ENCODE assay signal across 9 mouse cellular contexts in the genomic region with DNA sequence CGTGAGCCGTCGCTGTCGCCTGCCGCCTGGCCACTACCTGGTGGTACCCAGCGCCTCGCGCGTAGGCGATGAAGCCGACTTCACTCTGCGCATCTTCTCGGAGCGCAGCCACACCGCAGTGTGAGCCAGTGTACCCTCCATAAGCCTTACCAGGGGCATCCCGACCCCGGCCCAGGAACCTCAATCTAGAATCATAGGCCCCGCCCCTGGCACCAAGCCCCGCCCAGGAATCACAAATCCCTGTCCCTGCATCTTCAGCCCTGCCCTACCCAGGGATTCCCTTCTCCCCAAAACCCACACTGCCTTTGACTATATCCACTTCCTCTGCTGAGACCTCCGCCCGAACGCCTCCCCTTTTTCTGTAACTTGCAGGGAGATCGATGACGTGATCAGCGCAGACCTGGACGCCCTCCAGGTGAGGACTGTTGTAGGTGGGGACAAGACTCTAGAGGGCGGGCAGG. TPM values are rescaled to one million over a fixed set of nuclear protein-coding genes. Genes with fewer than 3 reads are reported as not detected.
DNase-seq lines count a peak whose midpoint lies in the region; ATAC-seq lines count a peak whose summit lies in the region.
"Had no signal": no experiment of that assay in that cellular context is flagged by ENCODE, and none has a peak within 500 bp of the region (broad histone marks: within the 10 kb centered on the region; RNA-seq: fewer than 3 reads in every experiment).

No protein-coding gene starts in this region.

- H3K9ac ChIP-seq in forebrain, embryonic 16.5 days (replicated peaks; ENCODE audit: low read depth, low read length), result peak overlapping the region; percentile 51
- H3K9ac ChIP-seq in liver, embryonic 16.5 days (ENCODE audit: low read depth, low read length), result no peak overlapping the region

- peaks cover 20% of the 10 kb centered on the region for H3K4me1 ChIP-seq in heart, embryonic 10.5 days
- peaks cover 9% of the 10 kb centered on the region for H3K4me1 ChIP-seq in forebrain, embryonic 16.5 days (replicated peaks; ENCODE audit: control insufficient read depth, insufficient read depth, low read length)
- peaks cover 5% of the 10 kb centered on the region for H3K4me1 ChIP-seq in liver, embryonic 16.5 days (ENCODE audit: control insufficient read depth, low read depth, low read length)

- WGBS in heart, embryonic 10.5 days, result 3% methylated on average over 27 of the region's 27 CpGs
- 1% methylated on average over 27 of the region's 27 CpGs for WGBS in forebrain, embryonic 16.5 days
- 3% methylated on average over 27 of the region's 27 CpGs for WGBS in liver, embryonic 16.5 days (ENCODE audit: insufficient replicate concordance)

- peak overlapping the region; percentile 54 for H3K4me3 ChIP-seq in heart, embryonic 10.5 days
- peak overlapping the region; percentile 42 for H3K4me3 ChIP-seq in forebrain, embryonic 16.5 days (replicated peaks; ENCODE audit: low read length)
- 0 out of 2 replicates have a peak overlapping the region, but pooled peaks have one; percentile 3 for H3K4me3 ChIP-seq in liver, embryonic 16.5 days (ENCODE audit: low read depth, low read length)

- ATAC-seq in forebrain, embryonic 16.5 days, result peak; percentile 37; the same call in 1 of the 2 replicates
- ATAC-seq in liver, embryonic 16.5 days (ENCODE audit: low read depth), result no peak
- ATAC-seq: Patski had no signal

- H3K9me3 ChIP-seq in heart, embryonic 10.5 days, result no peaks in the 10 kb centered on the region
- no peaks in the 10 kb centered on the region for H3K9me3 ChIP-seq in forebrain, embryonic 16.5 days (ENCODE audit: control insufficient read depth, low read length)
- no peaks in the 10 kb centered on the region for H3K9me3 ChIP-seq in liver, embryonic 16.5 days (replicated peaks; ENCODE audit: control insufficient read depth, low read length)

- peaks cover 60% of the 10 kb centered on the region for H3K27me3 ChIP-seq in heart, embryonic 10.5 days (ENCODE audit: insufficient read depth, poor library complexity, severe bottlenecking)
- H3K27me3 ChIP-seq in forebrain, embryonic 16.5 days (replicated peaks; ENCODE audit: control insufficient read depth, insufficient read depth, low read length), result peaks cover 21% of the 10 kb centered on the region
- H3K27me3 ChIP-seq in liver, embryonic 16.5 days (ENCODE audit: control insufficient read depth, insufficient read depth, low read depth, low read length), result peaks cover 38% of the 10 kb centered on the region
- H3K27me3 ChIP-seq: Patski had no signal

- peak overlapping the region; percentile 12; the same call in 1 of the 2 replicates for H3K27ac ChIP-seq in heart, embryonic 10.5 days
- no peak overlapping the region for H3K27ac ChIP-seq in forebrain, embryonic 16.5 days (ENCODE audit: low read length)
- no peak overlapping the region for H3K27ac ChIP-seq in liver, embryonic 16.5 days (ENCODE audit: low read length)

- no peak for DNase-seq in heart, embryonic 10.5 days (ENCODE audit: low spot score)
- DNase-seq in heart, adult 9 months (ENCODE audit: low spot score in 2 of 2), result no peak
- peak; percentile 46 for DNase-seq in Muller cell, postnatal 12 days (ENCODE audit: inconsistent ontology term)
- no peak for DNase-seq in left cerebral cortex, postnatal 36 days (ENCODE audit: low spot score in 2 of 2)
- no peak for DNase-seq in gastrocnemius, adult 18-20 months (ENCODE audit: low spot score)
- no peak for DNase-seq in spleen, postnatal 14 days (ENCODE audit: low spot score in 2 of 2)

- H3K4me2 ChIP-seq in forebrain, embryonic 16.5 days (ENCODE audit: low read length), result peak overlapping the region; percentile 65
- H3K4me2 ChIP-seq in liver, embryonic 16.5 days (ENCODE audit: low read depth, low read length), result peak overlapping the region; percentile 27; the same call in 1 of the 2 replicates

- peaks cover 41% of the 10 kb centered on the region for H3K36me3 ChIP-seq in heart, embryonic 10.5 days
- peaks cover 9% of the 10 kb centered on the region for H3K36me3 ChIP-seq in forebrain, embryonic 16.5 days (ENCODE audit: control insufficient read depth, insufficient read depth)
- peaks cover 9% of the 10 kb centered on the region for H3K36me3 ChIP-seq in liver, embryonic 16.5 days (ENCODE audit: control insufficient read depth, insufficient read depth)

- intact Hi-C loops in left cerebral cortex, postnatal 36 days (cut with DNase I), result no loop called here

RNA-seq across cellular contexts. Expression of gene Capn12, which starts 7.5 kb away (rescaled TPM):
- polyA plus RNA-seq in heart, embryonic 10.5 days (2016; fragmentation: Nextera tagmentation; extraction: Ambion mirVana), result 0.20 and 0.34 TPM in 2 replicates
- 0.27 and 0.81 TPM in 2 replicates for polyA plus RNA-seq in forebrain, embryonic 16.5 days (2015; fragmentation: Nextera tagmentation; extraction: Ambion mirVana)
- polyA plus RNA-seq in liver, embryonic 16.5 days (2015; fragmentation: Nextera tagmentation; extraction: Ambion mirVana), result 0.09 and 0.12 TPM in 2 replicates
- total RNA-seq in left cerebral cortex, postnatal 36 days (2021), result 1 to 10 TPM in 1 of 2 experiments, under 1 TPM in 1; 0.72 to 1.4 TPM
- under 1 TPM; 0.09 TPM for total RNA-seq in gastrocnemius, adult 18-20 months (2021)

RNA-seq across cellular contexts. Expression of gene Lgals7, which starts 25.1 kb away (rescaled TPM):
- polyA plus RNA-seq in heart, embryonic 10.5 days (2016; fragmentation: Nextera tagmentation; extraction: Ambion mirVana), result 0.24 and 0.81 TPM in 2 replicates
- polyA plus RNA-seq in forebrain, embryonic 16.5 days (2015; fragmentation: Nextera tagmentation; extraction: Ambion mirVana), result 1.7 and 2.9 TPM in 2 replicates
- polyA plus RNA-seq in liver, embryonic 16.5 days (2015; fragmentation: Nextera tagmentation; extraction: Ambion mirVana), result 0.16 and 0.19 TPM in 2 replicates
- total RNA-seq in left cerebral cortex, postnatal 36 days (2021), result not detected
- under 1 TPM in 1 of 2 experiments, not detected in 1; 0.66 TPM for total RNA-seq in gastrocnemius, adult 18-20 months (2021)

RNA-seq across cellular contexts. Expression of gene Lgals4, which starts 55.1 kb away (rescaled TPM):
- 2.8 and 3.6 TPM in 2 replicates for polyA plus RNA-seq in heart, embryonic 10.5 days (2016; fragmentation: Nextera tagmentation; extraction: Ambion mirVana)
- 5.2 and 5.7 TPM in 2 replicates for polyA plus RNA-seq in forebrain, embryonic 16.5 days (2015; fragmentation: Nextera tagmentation; extraction: Ambion mirVana)
- polyA plus RNA-seq in liver, embryonic 16.5 days (2015; fragmentation: Nextera tagmentation; extraction: Ambion mirVana), result 6.2 and 22.3 TPM in 2 replicates
- total RNA-seq in left cerebral cortex, postnatal 36 days (2021), result 1 to 10 TPM; 1.2 to 5.0 TPM
- 1 to 10 TPM; 1.7 to 3.9 TPM for total RNA-seq in gastrocnemius, adult 18-20 months (2021)

Comparison
In these comparisons a context has a peak if more than half of its experiments do, and no peak if none do; other contexts are left out.
1. H3K4me3 ChIP-seq: peak in every context shown above with its lines; median percentile 54 in heart, embryonic 10.5 days; 42 in forebrain, embryonic 16.5 days; 3 in liver, embryonic 16.5 days.